Mouse (Mus musculus): Measurements from ENCODE around the gene 4930432K21Rik.

4930432K21Rik gene

GRCm38 (mm10) chr8:84211202-84211601, 63.4 kb downstream of the 4930432K21Rik start:
- no peak for DNase-seq

DNA sequence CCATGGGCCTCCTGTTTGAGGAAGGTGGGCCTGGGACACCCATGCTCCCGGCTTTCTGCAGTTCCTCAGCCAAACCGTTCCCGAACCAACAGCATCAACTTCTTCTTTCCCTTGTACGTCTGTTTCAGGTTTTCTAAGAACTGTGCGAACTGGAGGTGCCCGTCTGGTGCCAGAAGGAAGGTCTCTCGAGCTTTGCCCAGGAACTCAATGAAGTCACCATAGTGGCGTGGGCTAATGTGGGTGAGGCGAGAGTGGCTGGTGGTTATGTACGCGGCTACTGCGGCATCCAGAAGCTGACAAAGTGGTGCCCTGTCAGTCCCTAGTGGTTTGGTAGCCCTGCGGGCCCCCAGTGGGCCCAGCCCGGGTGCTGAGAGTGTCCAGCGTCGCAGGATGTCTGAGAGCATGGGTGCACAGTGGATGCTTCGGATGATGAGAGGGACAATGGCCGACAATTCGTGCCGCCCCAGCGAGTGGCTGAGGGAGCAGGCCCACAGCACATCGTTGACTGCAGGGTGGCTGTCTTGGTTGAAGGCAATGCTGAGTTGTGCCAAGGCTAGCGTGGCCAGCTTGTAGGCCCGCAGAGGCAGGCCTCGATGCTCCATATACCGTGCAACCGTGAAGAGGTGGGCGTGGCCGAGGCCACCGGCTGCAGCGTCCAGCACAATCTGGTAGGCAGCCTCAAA, 64.2 kb downstream of the 4930432K21Rik start:
- no peak for DNase-seq

- no peak for DNase-seq
Observed at GRCm38 (mm10) chr8:84213277-84213676, 65.5 kb downstream of the 4930432K21Rik start.

DNA sequence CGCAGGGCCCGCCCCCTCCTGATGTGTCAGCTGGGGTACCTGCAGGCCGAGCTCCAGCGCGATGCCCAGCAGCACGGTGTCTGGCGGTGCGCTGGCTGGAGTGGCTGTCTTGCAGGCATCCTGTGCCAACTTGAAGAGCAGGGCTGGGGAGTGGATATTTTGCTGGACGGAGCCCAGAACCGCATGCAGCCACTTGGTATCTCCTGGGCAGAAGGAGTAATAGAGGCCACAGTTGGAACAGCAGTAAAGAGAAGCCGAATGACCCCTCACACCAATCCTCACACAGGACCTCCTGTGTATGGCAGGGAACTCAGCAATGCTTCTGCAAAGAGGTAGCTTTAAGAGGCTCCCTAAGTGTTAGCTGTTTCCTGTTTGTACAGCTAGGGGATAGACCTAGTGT, 69.4 kb downstream of the 4930432K21Rik start:
- DNase-seq: no peak

GRCm38 (mm10) chr8:84218143-84218542, 70.3 kb downstream of the 4930432K21Rik start:
- DNase-seq: no peak

DNA sequence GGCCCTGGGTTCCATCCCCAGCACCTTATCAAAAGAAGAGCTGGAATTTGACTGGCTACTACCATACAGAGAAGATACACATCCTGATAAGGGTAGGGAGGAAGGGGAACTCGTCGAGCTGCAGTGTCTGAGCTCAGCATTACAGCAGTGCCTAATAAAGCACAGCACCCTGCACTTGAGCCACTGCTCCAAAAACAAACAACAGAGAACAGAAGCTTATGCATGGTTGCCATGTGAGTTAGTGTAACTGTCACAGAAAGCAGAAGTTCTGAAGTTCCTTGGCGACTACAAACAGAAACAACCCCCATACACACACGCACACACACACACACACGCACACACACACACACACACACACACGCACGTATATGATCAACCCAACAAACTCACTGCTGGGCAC, 72.3 kb downstream of the 4930432K21Rik start:
- DNase-seq: no peak

Measured in kidney, adult 9 months (tissue).